Mouse (Mus musculus): Measurements from ENCODE around the gene Npas4. TPM values are rescaled to one million over a fixed set of nuclear protein-coding genes. Genes with fewer than 3 reads are reported as not detected.
"Not testable (repeated sequence)": the region's sequence is repeated elsewhere in the genome, so short reads cannot be mapped to it uniquely, and the experiment has no call there.

Gene Npas4
- polyA plus RNA-seq, 1 experiment from 2014 or later, result 0.10 TPM

- 67% methylated on average over 4 of the region's 4 CpGs for WGBS
- Histone ChIP-seq H3K4me3 (no peak overlapping the region), H3K4me2 (no peak overlapping the region), H3K4me1 (replicated peaks) (peaks cover 20% of the 10 kb centered on the region), H3K9me3 (replicated peaks) (no peaks in the 10 kb centered on the region), H3K9ac (no peak overlapping the region), H3K27ac (no peak overlapping the region), H3K36me3 (no peaks in the 10 kb centered on the region), H3K27me3 (no peaks in the 10 kb centered on the region)
- no peak for ATAC-seq (replicated peaks; ENCODE audit: insufficient number of reproducible peaks, insufficient read depth, low FRiP score, low read depth)
Observed at GRCm38 (mm10) chr19:5017611-5018010, 27.5 kb upstream of the Npas4 start.

GRCm38 (mm10) chr19:5016782-5017181, 26.7 kb upstream of the Npas4 start:
- Histone ChIP-seq H3K4me3 (no peak overlapping the region), H3K27me3 (no peaks in the 10 kb centered on the region), H3K9me3 (replicated peaks) (no peaks in the 10 kb centered on the region), H3K4me1 (replicated peaks) (peaks cover 20% of the 10 kb centered on the region), H3K4me2 (peak overlapping the region; percentile 45), H3K36me3 (no peaks in the 10 kb centered on the region), H3K9ac (0 out of 2 replicates have a peak overlapping the region, but pooled peaks have one; percentile 22), H3K27ac (peak overlapping the region; percentile 94)
- WGBS, result 19% methylated on average over 12 of the region's 12 CpGs
- 0 out of 2 replicates have a peak, but pooled peaks have one; percentile 28 for ATAC-seq (replicated peaks; ENCODE audit: insufficient number of reproducible peaks, insufficient read depth, low FRiP score, low read depth)

GRCm38 (mm10) chr19:5016221-5016742, 26.2 kb upstream of the Npas4 start:
- Histone ChIP-seq H3K27ac (peak overlapping the region; percentile 94), H3K27me3 (no peaks in the 10 kb centered on the region), H3K9me3 (replicated peaks) (no peaks in the 10 kb centered on the region), H3K4me3 (no peak overlapping the region), H3K36me3 (no peaks in the 10 kb centered on the region), H3K4me2 (peak overlapping the region; percentile 45), H3K9ac (0 out of 2 replicates have a peak overlapping the region, but pooled peaks have one; percentile 22), H3K4me1 (replicated peaks) (peaks cover 20% of the 10 kb centered on the region)
- peak; percentile 84 for ATAC-seq (replicated peaks; ENCODE audit: insufficient number of reproducible peaks, insufficient read depth, low FRiP score, low read depth)
- WGBS, result 16% methylated on average over 10 of the region's 10 CpGs

- H3K9me3 ChIP-seq (replicated peaks), result no peaks in the 10 kb centered on the region
- no peak overlapping the region for H3K9ac ChIP-seq
- WGBS, result 21% methylated on average over 8 of the region's 8 CpGs
- peak overlapping the region; percentile 94 for H3K27ac ChIP-seq
- no peak for ATAC-seq (replicated peaks; ENCODE audit: insufficient number of reproducible peaks, insufficient read depth, low FRiP score, low read depth)
- H3K4me3 ChIP-seq, result no peak overlapping the region
- peaks cover 20% of the 10 kb centered on the region for H3K4me1 ChIP-seq (replicated peaks)
- no peaks in the 10 kb centered on the region for H3K27me3 ChIP-seq
- no peaks in the 10 kb centered on the region for H3K36me3 ChIP-seq
- H3K4me2 ChIP-seq, result no peak overlapping the region
Observed at GRCm38 (mm10) chr19:5014961-5015398, 24.9 kb upstream of the Npas4 start.

- WGBS, result 35% methylated on average over 8 of the region's 8 CpGs
- H3K4me1 ChIP-seq (replicated peaks), result peaks cover 19% of the 10 kb centered on the region
- no peak overlapping the region for H3K27ac ChIP-seq
- H3K27me3 ChIP-seq, result no peaks in the 10 kb centered on the region
- no peaks in the 10 kb centered on the region for H3K36me3 ChIP-seq
- no peak overlapping the region for H3K4me2 ChIP-seq
- no peaks in the 10 kb centered on the region for H3K9me3 ChIP-seq (replicated peaks)
- H3K9ac ChIP-seq, result no peak overlapping the region
- no peak overlapping the region for H3K4me3 ChIP-seq
- ATAC-seq (replicated peaks; ENCODE audit: insufficient number of reproducible peaks, insufficient read depth, low FRiP score, low read depth), result no peak
Observed at GRCm38 (mm10) chr19:5013138-5013537, 23.0 kb upstream of the Npas4 start.

- ATAC-seq (replicated peaks; ENCODE audit: insufficient number of reproducible peaks, insufficient read depth, low FRiP score, low read depth), result no peak
- Histone ChIP-seq H3K36me3 (no peaks in the 10 kb centered on the region), H3K4me2 (no peak overlapping the region), H3K4me3 (no peak overlapping the region), H3K9ac (no peak overlapping the region), H3K4me1 (replicated peaks) (peaks cover 10% of the 10 kb centered on the region), H3K9me3 (replicated peaks) (no peaks in the 10 kb centered on the region), H3K27ac (no peak overlapping the region), H3K27me3 (no peaks in the 10 kb centered on the region)
- 58% methylated on average over 4 of the region's 4 CpGs for WGBS
Observed at GRCm38 (mm10) chr19:5004925-5005324, 14.8 kb upstream of the Npas4 start.

GRCm38 (mm10) chr19:5003644-5004043, 13.5 kb upstream of the Npas4 start:
- H3K4me3 ChIP-seq; H3K36me3 ChIP-seq; H3K27ac ChIP-seq; ATAC-seq (replicated peaks; ENCODE audit: insufficient number of reproducible peaks, insufficient read depth, low FRiP score, low read depth); H3K9ac ChIP-seq; H3K4me2 ChIP-seq; H3K9me3 ChIP-seq (replicated peaks); H3K4me1 ChIP-seq (replicated peaks); H3K27me3 ChIP-seq: not testable (repeated sequence)
- 46% methylated on average over 2 of the region's 2 CpGs for WGBS

- Histone ChIP-seq H3K9ac (peak overlapping the region; percentile 39), H3K9me3 (replicated peaks) (no peaks in the 10 kb centered on the region), H3K4me2 (peak overlapping the region; percentile 68), H3K27me3 (no peaks in the 10 kb centered on the region), H3K4me1 (replicated peaks) (peaks cover 10% of the 10 kb centered on the region), H3K36me3 (no peaks in the 10 kb centered on the region), H3K4me3 (peak overlapping the region; percentile 37), H3K27ac (peak overlapping the region; percentile 50)
- 1% methylated on average over 39 of the region's 39 CpGs for WGBS
- peak; percentile 84 for ATAC-seq (replicated peaks; ENCODE audit: insufficient number of reproducible peaks, insufficient read depth, low FRiP score, low read depth)
Observed at GRCm38 (mm10) chr19:5001666-5002406, 11.7 kb upstream of the Npas4 start.

- H3K27me3 ChIP-seq, result no peaks in the 10 kb centered on the region
- WGBS, result 49% methylated on average over 6 of the region's 6 CpGs
- no peak overlapping the region for H3K9ac ChIP-seq
- ATAC-seq (replicated peaks; ENCODE audit: insufficient number of reproducible peaks, insufficient read depth, low FRiP score, low read depth), result no peak
- no peak overlapping the region for H3K27ac ChIP-seq
- H3K4me1 ChIP-seq (replicated peaks), result peaks cover 10% of the 10 kb centered on the region
- no peak overlapping the region for H3K4me2 ChIP-seq
- no peaks in the 10 kb centered on the region for H3K36me3 ChIP-seq
- H3K4me3 ChIP-seq, result no peak overlapping the region
- H3K9me3 ChIP-seq (replicated peaks), result no peaks in the 10 kb centered on the region
Observed at GRCm38 (mm10) chr19:4999445-5000140, 9.5 kb upstream of the Npas4 start.

GRCm38 (mm10) chr19:4994043-4994442, 3.9 kb upstream of the Npas4 start:
- no peak overlapping the region for H3K27ac ChIP-seq
- no peak overlapping the region for H3K9ac ChIP-seq
- H3K4me3 ChIP-seq, result no peak overlapping the region
- H3K4me1 ChIP-seq (replicated peaks), result peaks cover 36% of the 10 kb centered on the region
- H3K4me2 ChIP-seq, result no peak overlapping the region
- no peaks in the 10 kb centered on the region for H3K36me3 ChIP-seq
- ATAC-seq (replicated peaks; ENCODE audit: insufficient number of reproducible peaks, insufficient read depth, low FRiP score, low read depth), result no peak
- WGBS, result 59% methylated on average over 5 of the region's 5 CpGs
- peaks cover 23% of the 10 kb centered on the region for H3K27me3 ChIP-seq
- H3K9me3 ChIP-seq (replicated peaks), result no peaks in the 10 kb centered on the region

- no peak overlapping the region for H3K9ac ChIP-seq
- ATAC-seq (replicated peaks; ENCODE audit: insufficient number of reproducible peaks, insufficient read depth, low FRiP score, low read depth), result peak; percentile 94
- H3K9me3 ChIP-seq (replicated peaks), result no peaks in the 10 kb centered on the region
- H3K27ac ChIP-seq, result peak overlapping the region; percentile 51
- no peaks in the 10 kb centered on the region for H3K36me3 ChIP-seq
- peaks cover 23% of the 10 kb centered on the region for H3K27me3 ChIP-seq
- H3K4me3 ChIP-seq, result no peak overlapping the region
- WGBS, result under 1% methylated on average over 9 of the region's 9 CpGs
- H3K4me2 ChIP-seq, result 0 out of 2 replicates have a peak overlapping the region, but pooled peaks have one; percentile 23
- peaks cover 36% of the 10 kb centered on the region for H3K4me1 ChIP-seq (replicated peaks)
Observed at GRCm38 (mm10) chr19:4992904-4993303, 2.8 kb upstream of the Npas4 start.

Measured in heart, embryonic 15.5 days (tissue).